Mouse (Mus musculus) embryo, embryonic 11 days (tissue): ENCODE measurements around the gene Acaca.

Experiments used
- DNase-seq: peaks from one replicate; pipeline ENCODE4 v3.0.0-alpha.2; 2015

Acaca gene

GRCm38 (mm10) chr11:84150884-84151283 is 21.4 kb downstream of the Acaca start:
- no peak for DNase-seq

- DNase-seq, result no peak
These were observed 27.2 kb downstream of the Acaca start for GRCm38 (mm10) chr11:84156535-84157262.

GRCm38 (mm10) chr11:84164123-84164522 is 34.7 kb downstream of the Acaca start:
- DNase-seq, result no peak

GRCm38 (mm10) chr11:84164561-84164960 is 35.1 kb downstream of the Acaca start:
- no peak for DNase-seq

- no peak for DNase-seq
These were observed 37.6 kb downstream of the Acaca start, which contains the start of gene Gm11437 for GRCm38 (mm10) chr11:84167046-84167526. Gene Gm11437, minus strand, starts transcription at chr11:84167476.

- peak; percentile 31 for DNase-seq
These were observed 39.3 kb downstream of the Acaca start for GRCm38 (mm10) chr11:84168701-84169288.

GRCm38 (mm10) chr11:84172539-84173435 is 43.3 kb downstream of the Acaca start:
- no peak for DNase-seq

- no peak for DNase-seq
These were observed 49.1 kb downstream of the Acaca start for GRCm38 (mm10) chr11:84178571-84178970.

GRCm38 (mm10) chr11:84179226-84179953 is 49.9 kb downstream of the Acaca start:
- peak; percentile 99 for DNase-seq

GRCm38 (mm10) chr11:84179954-84180598 is 50.6 kb downstream of the Acaca start:
- DNase-seq, result peak; percentile 85

- DNase-seq, result no peak
These were observed 51.8 kb downstream of the Acaca start for GRCm38 (mm10) chr11:84181286-84181685.

GRCm38 (mm10) chr11:84188530-84188929 is 59.1 kb downstream of the Acaca start:
- no peak for DNase-seq

- DNase-seq, result no peak
These were observed 61.2 kb downstream of the Acaca start for GRCm38 (mm10) chr11:84190581-84191233.

- peak; percentile 13 for DNase-seq
These were observed 63.8 kb downstream of the Acaca start for GRCm38 (mm10) chr11:84193249-84193648.

GRCm38 (mm10) chr11:84194751-84195150 is 65.3 kb downstream of the Acaca start:
- DNase-seq, result no peak

GRCm38 (mm10) chr11:84197607-84198402 is 68.3 kb downstream of the Acaca start:
- DNase-seq, result no peak

GRCm38 (mm10) chr11:84205776-84206175 is 76.3 kb downstream of the Acaca start:
- DNase-seq, result no peak

GRCm38 (mm10) chr11:84210876-84211275 is 81.4 kb downstream of the Acaca start:
- no peak for DNase-seq

- no peak for DNase-seq
These were observed 89.5 kb downstream of the Acaca start for GRCm38 (mm10) chr11:84218951-84219350.

GRCm38 (mm10) chr11:84243562-84243961 is 114.1 kb downstream of the Acaca start:
- DNase-seq, result peak; percentile 65

- DNase-seq, result no peak
These were observed 117.9 kb downstream of the Acaca start for GRCm38 (mm10) chr11:84247370-84247769.
